Mouse (Mus musculus) heart, adult 2 months (tissue): ENCODE measurements around the gene Dnajc7. TPM values are rescaled to one million over a fixed set of nuclear protein-coding genes. Genes with fewer than 3 reads are reported as not detected.

Source experiments
- DNase-seq, 2 experiments: peaks; one replicate each; pipeline ENCODE4 v3.0.0; 2021
- H3K27ac ChIP-seq: fragments of 200-600 bp; 2 replicates; pipeline ENCODE4 v1.8.1; 2022
- H3K27me3 ChIP-seq: fragments of 200-500 bp; 2 replicates; pipeline ENCODE4 v1.6.1; 2012; ENCODE audit warnings: mild to moderate bottlenecking, low read length, inconsistent platforms, mixed read lengths; ENCODE audit not compliant: control insufficient read depth, insufficient read depth
- H3K36me3 ChIP-seq: fragments of 200-500 bp; 2 replicates; pipeline ENCODE4 v1.6.1; 2012; ENCODE audit warnings: low read length, inconsistent platforms; ENCODE audit not compliant: control insufficient read depth, insufficient read depth
- H3K4me1 ChIP-seq: fragments of 200-500 bp; 2 replicates; pipeline ENCODE4 v1.6.1; 2011; ENCODE audit warnings: low read length; ENCODE audit not compliant: control insufficient read depth, insufficient read depth
- H3K4me3 ChIP-seq: fragments of 200-600 bp; 2 replicates; pipeline ENCODE4 v1.8.1; 2022
- H3K79me2 ChIP-seq: fragments of 200-500 bp; replicated peaks from 2 replicates; pipeline ENCODE4 v1.6.1; 2012; ENCODE audit warnings: mild to moderate bottlenecking, inconsistent platforms, low read length, moderate library complexity, mixed read lengths; ENCODE audit not compliant: control insufficient read depth, insufficient read depth
- H3K9ac ChIP-seq: fragments of 200-500 bp; 2 replicates; pipeline ENCODE4 v1.6.1; 2012; ENCODE audit warnings: low read depth, mild to moderate bottlenecking, control low read depth, inconsistent platforms, low read length, mixed read lengths
- CTCF ChIP-seq: fragments of 200-600 bp; IDR thresholded peaks from 2 replicates; pipeline ENCODE4 v1.8.1; 2022; ENCODE audit warnings: antibody characterized with exemption, mild to moderate bottlenecking, moderate library complexity
- EP300 ChIP-seq: fragments of 200-500 bp; IDR thresholded peaks from 2 replicates; pipeline ENCODE4 v1.6.1; 2011; ENCODE audit warnings: low read depth, low read length, control low read depth; ENCODE audit not compliant: insufficient read depth
- POLR2A ChIP-seq: fragments of 200-500 bp; IDR thresholded peaks from 2 replicates; pipeline ENCODE4 v1.6.1; 2011; ENCODE audit warnings: mild to moderate bottlenecking, low read depth, low read length, control low read depth; ENCODE audit not compliant: insufficient read depth
- WGBS: fragments of 180-500 bp; shearing (Covaris S2); methylation state at CpG from one replicate; pipeline ENCODE4 v1.1.7; 2018; 5-methylcytosine and 5-hydroxymethylcytosine counted together
- intact Hi-C: fragments of 180-260 bp; cut with DNase I; formaldehyde crosslinking; loops from one replicate; pipeline ENCODE4 v1.15.1; 2025
- polyA plus RNA-seq: library from polyadenylated mRNA; depleted of rRNA; stranded (reverse); fragments of >200 nt; gene quantifications from 2 replicates; pipeline ENCODE4 v1.2.3, GENCODE M21; 2012
- total RNA-seq, 2 experiments: library from RNA; stranded (reverse); gene quantifications; 2 replicates each; pipeline ENCODE4 v1.2.3; 2021

The Dnajc7 gene
- total and polyA plus RNA-seq, 3 experiments = 46.1 to 121 (median 107) TPM

DNA sequence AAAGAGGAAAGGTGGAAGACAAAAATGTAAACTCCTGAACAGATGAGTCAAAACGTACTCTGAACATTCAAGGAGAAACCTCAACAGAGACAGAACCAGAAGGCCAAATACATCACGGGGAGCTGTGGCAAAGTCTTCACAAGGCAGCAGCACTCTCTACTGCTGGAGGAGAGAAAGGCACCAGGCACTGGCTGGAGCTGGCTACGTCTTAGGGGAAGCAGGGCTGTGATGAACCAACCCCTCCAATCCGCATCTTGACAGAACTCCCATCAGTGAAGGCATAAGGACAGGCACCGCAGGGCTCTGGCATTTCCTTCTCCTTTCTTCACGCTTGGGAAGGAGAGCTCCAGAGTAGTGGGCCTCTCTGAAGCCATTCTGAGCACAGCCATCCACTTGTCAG is 8.3 kb downstream of the Dnajc7 start:
- intact Hi-C loops = no loop called here
- Histone ChIP-seq H3K4me3 (no peak overlapping the region), H3K4me1 (peaks cover 24% of the 10 kb centered on the region), H3K36me3 (peaks cover 25% of the 10 kb centered on the region), H3K9ac (no peak overlapping the region), H3K27ac (no peak overlapping the region), H3K27me3 (no peaks in the 10 kb centered on the region), H3K79me2 (peaks cover 6% of the 10 kb centered on the region)
- TF ChIP-seq EP300 = no peak
- TF ChIP-seq CTCF = peak; percentile 34
- WGBS = 68% methylated on average over 6 of the region's 6 CpGs
- no peak for DNase-seq

DNA sequence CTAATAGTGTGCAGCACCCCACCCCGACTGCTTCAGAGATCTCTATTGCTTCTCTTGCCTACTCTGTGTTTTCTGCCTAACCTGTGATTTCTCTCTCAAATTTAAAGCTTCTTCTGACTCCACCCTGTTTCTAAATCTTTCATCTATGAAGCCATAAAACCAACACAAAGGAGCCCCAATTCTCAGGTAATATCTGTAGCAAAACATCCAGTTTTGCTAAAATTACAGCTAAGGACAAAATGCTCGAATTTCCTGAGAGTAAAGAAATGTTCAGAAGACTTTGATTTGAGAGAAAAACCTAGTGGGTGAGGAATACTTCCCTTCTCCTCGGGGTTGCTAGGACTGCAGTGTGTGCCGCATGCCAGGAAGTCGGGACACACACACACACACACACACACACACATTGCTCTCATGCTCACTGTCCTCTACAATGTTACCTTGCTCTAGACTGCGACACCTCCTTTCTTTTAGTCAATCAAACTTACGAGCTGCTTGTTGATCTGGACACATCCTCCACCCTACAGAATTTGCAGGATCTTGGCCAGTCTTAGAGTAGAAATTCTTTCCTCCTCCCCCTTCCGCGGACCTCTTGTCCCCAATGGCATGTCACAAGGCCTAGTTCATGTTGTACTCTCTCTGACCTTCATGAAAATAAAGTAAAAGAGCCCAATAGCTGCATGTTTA is 9.8 kb downstream of the Dnajc7 start:
- Histone ChIP-seq H3K36me3 (peaks cover 25% of the 10 kb centered on the region), H3K9ac (peak overlapping the region; percentile 32; the same call in 1 of the 2 replicates), H3K79me2 (peaks cover 2% of the 10 kb centered on the region), H3K27ac (peak overlapping the region; percentile 71), H3K27me3 (no peaks in the 10 kb centered on the region), H3K4me3 (no peak overlapping the region; the same call in 1 of the 2 replicates), H3K4me1 (peaks cover 24% of the 10 kb centered on the region)
- intact Hi-C loops = no loop called here
- TF ChIP-seq POLR2A (peak; percentile 47; the same call in 1 of the 2 replicates), EP300 (0 out of 2 replicates have a peak, but pooled peaks have one; percentile 31), CTCF (no peak)
- WGBS = 19% methylated on average over 9 of the region's 9 CpGs
- DNase-seq = peak in 1 of 2 experiments; percentile 38

DNA sequence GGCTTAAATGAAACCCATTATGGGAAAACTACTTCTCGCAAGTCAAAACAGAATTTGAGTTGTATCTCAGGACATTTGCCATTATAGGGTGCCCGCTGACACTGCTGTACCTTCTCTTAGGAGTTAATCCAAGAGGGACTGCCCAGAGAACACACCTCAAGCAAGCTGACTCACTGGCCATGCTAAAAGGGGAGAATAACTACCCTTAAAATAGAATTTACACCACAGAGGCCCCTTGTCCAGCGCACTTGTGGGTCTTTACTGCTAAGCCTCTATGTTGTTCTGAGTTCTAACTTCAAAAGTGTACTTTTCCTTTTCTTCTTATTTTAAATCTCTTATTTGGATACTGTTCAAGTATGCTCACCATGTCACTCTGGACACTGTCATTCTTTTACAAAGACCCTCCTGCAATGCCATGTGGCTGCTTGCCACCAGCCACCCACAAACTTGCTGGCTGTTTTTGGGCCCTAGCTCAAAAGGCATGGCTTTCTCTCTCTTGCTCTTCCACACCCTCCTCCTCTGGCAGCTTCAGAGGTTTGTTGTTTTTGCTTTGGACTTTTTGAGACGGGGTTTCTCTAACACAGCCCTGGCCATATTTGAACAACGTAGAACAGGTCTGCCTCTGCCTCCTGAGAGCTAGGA is 10.5 kb downstream of the Dnajc7 start:
- intact Hi-C loops = no loop called here
- peaks cover 24% of the 10 kb centered on the region for H3K4me1 ChIP-seq
- 61% methylated on average over 5 of the region's 5 CpGs for WGBS
- peak overlapping the region; percentile 71 for H3K27ac ChIP-seq
- no peaks in the 10 kb centered on the region for H3K27me3 ChIP-seq
- H3K9ac ChIP-seq = no peak overlapping the region
- DNase-seq = no peak
- H3K36me3 ChIP-seq = peaks cover 25% of the 10 kb centered on the region
- TF ChIP-seq POLR2A = no peak
- no peak for TF ChIP-seq EP300
- TF ChIP-seq CTCF = no peak
- H3K4me3 ChIP-seq = no peak overlapping the region
- peaks cover 2% of the 10 kb centered on the region for H3K79me2 ChIP-seq

DNA sequence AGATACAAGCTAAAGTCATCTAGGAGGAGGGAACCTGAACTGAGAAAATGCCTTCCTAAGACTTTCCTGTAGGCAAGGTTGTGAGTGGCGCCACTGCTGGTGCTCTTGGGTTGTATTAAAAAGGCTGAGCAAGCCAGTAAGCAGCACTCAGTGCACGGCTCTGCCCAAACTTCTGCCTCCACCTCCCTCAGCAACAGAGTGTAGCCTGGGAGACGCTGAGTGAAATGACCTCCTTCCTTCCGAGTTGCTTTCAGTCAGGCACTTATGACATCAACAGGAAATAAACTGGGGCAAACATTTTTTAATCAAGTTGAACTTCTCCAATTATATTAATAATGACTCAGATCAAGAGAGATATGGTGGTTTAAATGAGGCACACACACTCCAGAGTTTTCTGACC is 11.2 kb downstream of the Dnajc7 start:
- Histone ChIP-seq H3K4me1 (peaks cover 26% of the 10 kb centered on the region), H3K27ac (peak overlapping the region; percentile 71), H3K27me3 (no peaks in the 10 kb centered on the region), H3K79me2 (peaks cover 3% of the 10 kb centered on the region), H3K4me3 (no peak overlapping the region), H3K36me3 (peaks cover 28% of the 10 kb centered on the region), H3K9ac (no peak overlapping the region)
- DNase-seq = no peak
- WGBS = 19% methylated on average over 4 of the region's 4 CpGs
- intact Hi-C loops = no loop called here
- TF ChIP-seq POLR2A (no peak), CTCF (no peak), EP300 (no peak)

DNA sequence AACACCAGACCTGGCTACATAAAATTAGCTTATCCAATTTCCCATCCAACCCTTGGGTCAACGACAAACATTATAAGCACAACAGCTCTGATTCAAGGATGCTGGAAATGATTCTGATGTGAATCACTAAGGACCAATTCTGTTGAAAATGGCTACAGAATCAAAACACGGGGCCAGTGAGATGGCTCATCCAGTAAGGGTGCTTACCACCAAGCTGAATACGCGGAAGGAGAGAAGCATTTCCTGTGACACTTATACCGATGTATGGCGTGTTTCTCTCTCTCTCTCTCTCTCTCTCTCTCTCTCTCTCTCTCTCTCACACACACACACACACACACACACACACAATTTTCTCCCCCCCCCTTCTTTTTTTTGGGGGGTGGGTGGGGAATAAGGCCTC is 12.8 kb downstream of the Dnajc7 start:
- no peak overlapping the region for H3K27ac ChIP-seq
- H3K36me3 ChIP-seq = peaks cover 28% of the 10 kb centered on the region
- intact Hi-C loops = no loop called here
- H3K4me3 ChIP-seq = no peak overlapping the region
- no peaks in the 10 kb centered on the region for H3K27me3 ChIP-seq
- 75% methylated on average over 6 of the region's 6 CpGs for WGBS
- peaks cover 6% of the 10 kb centered on the region for H3K79me2 ChIP-seq
- no peak overlapping the region for H3K9ac ChIP-seq
- TF ChIP-seq POLR2A (no peak), EP300 (no peak), CTCF (no peak)
- peaks cover 26% of the 10 kb centered on the region for H3K4me1 ChIP-seq
- no peak for DNase-seq

DNA sequence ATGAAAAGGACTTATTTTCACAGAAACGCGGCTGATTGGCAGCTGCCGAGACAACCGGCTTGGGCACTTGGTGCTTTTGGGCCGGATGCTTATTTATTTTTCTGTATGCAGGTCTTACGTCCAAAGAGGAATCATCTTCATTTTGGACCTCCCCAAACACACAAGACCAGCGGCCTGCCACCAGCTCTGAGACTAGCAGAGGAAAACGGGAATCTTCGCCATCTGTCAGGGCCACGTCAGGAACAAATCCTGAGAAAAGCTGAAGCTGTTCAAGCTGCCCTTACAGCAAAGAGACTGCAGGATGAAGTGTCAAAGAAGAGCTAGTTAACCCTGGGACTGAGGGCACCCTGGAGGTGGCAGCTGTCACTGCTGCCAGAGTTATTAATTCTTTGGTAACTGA is 14.5 kb downstream of the Dnajc7 start:
- DNase-seq = no peak
- no peak overlapping the region for H3K27ac ChIP-seq
- WGBS = 87% methylated on average over 10 of the region's 10 CpGs
- peaks cover 6% of the 10 kb centered on the region for H3K79me2 ChIP-seq
- peaks cover 21% of the 10 kb centered on the region for H3K4me1 ChIP-seq
- intact Hi-C loops = no loop called here
- peaks cover 23% of the 10 kb centered on the region for H3K36me3 ChIP-seq
- TF ChIP-seq POLR2A (no peak), EP300 (no peak), CTCF (no peak)
- no peak overlapping the region for H3K9ac ChIP-seq
- H3K27me3 ChIP-seq = no peaks in the 10 kb centered on the region
- H3K4me3 ChIP-seq = no peak overlapping the region
